Comparison of ENCODE assay signal across 16 mouse cellular contexts in the genomic region with DNA sequence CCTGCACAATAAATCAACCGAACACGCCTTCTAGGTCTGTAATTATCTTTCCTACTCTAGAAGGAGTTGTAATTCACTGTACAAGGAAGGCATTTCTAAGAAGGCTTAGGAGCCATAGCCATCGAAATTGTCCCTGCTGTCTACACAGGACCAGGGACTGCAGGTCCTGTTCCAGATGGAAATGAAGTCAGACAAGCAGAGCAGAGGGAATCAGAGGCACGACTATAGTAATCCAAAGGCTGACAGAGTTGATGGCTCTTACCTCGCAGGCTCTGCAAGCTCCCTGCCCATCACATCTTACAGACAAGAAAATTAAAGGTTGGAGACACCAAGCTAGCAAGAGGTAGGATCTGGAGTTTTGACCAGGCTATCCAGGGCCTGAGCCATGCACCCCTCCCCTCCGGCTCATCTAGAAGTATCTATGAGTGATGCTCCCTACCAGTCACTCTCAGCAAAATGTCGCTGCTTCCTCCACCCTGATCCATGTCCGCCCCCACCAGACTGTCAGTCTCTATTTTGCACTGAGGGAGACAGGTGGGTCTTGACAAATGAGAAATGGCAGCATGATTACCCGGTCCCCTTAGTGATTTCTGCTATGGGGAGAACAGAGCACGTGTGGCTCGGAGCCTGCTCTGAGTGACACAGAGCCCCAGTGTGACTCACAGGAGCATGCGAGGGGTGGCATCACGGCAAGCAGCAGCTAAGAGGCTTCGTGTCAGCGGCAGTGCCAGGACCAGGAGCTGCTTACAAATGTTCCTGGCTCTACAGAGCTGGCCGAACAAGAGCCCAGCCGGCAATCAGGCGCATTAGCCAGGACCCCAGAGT. TPM values are rescaled to one million over a fixed set of nuclear protein-coding genes. Genes with fewer than 3 reads are reported as not detected.
DNase-seq lines count a peak whose midpoint lies in the region; ATAC-seq and TF ChIP-seq lines count a peak whose summit lies in the region.
"Had no signal": no experiment of that assay in that cellular context is flagged by ENCODE, and none has a peak within 500 bp of the region (broad histone marks: within the 10 kb centered on the region; RNA-seq: fewer than 3 reads in every experiment).

No protein-coding gene starts in this region.

- no peak overlapping the region for H3K4me3 ChIP-seq in hindbrain, postnatal 0 days (ENCODE audit: low read length)
- H3K4me3 ChIP-seq in hindbrain, embryonic 12.5 days, result no peak overlapping the region
- H3K4me3 ChIP-seq: embryonic facial prominence, embryonic 12.5 days; kidney, embryonic 15.5 days; midbrain, embryonic 12.5 days had no signal

- no peak overlapping the region for H3K4me2 ChIP-seq in hindbrain, postnatal 0 days (ENCODE audit: low read depth, low read length)
- no peak overlapping the region for H3K4me2 ChIP-seq in hindbrain, embryonic 12.5 days (replicated peaks)
- H3K4me2 ChIP-seq: embryonic facial prominence, embryonic 12.5 days; kidney, embryonic 15.5 days; midbrain, embryonic 12.5 days had no signal

- WGBS in hindbrain, postnatal 0 days, result 67% methylated on average over 18 of the region's 18 CpGs
- 79% methylated on average over 18 of the region's 18 CpGs for WGBS in hindbrain, embryonic 12.5 days

- H3K36me3 ChIP-seq in hindbrain, postnatal 0 days (ENCODE audit: insufficient read depth, low read length), result no peaks in the 10 kb centered on the region
- no peaks in the 10 kb centered on the region for H3K36me3 ChIP-seq in hindbrain, embryonic 12.5 days
- H3K36me3 ChIP-seq: embryonic facial prominence, embryonic 12.5 days; kidney, embryonic 15.5 days; midbrain, embryonic 12.5 days had no signal

- 0 out of 2 replicates have a peak overlapping the region, but pooled peaks have one; percentile 15 for H3K27ac ChIP-seq in hindbrain, postnatal 0 days
- H3K27ac ChIP-seq in hindbrain, embryonic 12.5 days, result no peak overlapping the region
- H3K27ac ChIP-seq: embryonic facial prominence, embryonic 12.5 days; kidney, embryonic 15.5 days; midbrain, embryonic 12.5 days had no signal

- H3K4me1 ChIP-seq in hindbrain, postnatal 0 days (ENCODE audit: insufficient read depth, low read length), result 0 out of 2 replicates have a peak, but pooled peaks cover 5% of the 10 kb centered on the region
- no peaks in the 10 kb centered on the region for H3K4me1 ChIP-seq in hindbrain, embryonic 12.5 days
- H3K4me1 ChIP-seq: kidney, embryonic 15.5 days; midbrain, embryonic 12.5 days had no signal

- H3K9ac ChIP-seq in hindbrain, postnatal 0 days (replicated peaks; ENCODE audit: low read length), result no peak overlapping the region
- no peak overlapping the region for H3K9ac ChIP-seq in hindbrain, embryonic 12.5 days
- H3K9ac ChIP-seq: embryonic facial prominence, embryonic 12.5 days; kidney, embryonic 15.5 days; liver, postnatal 0 days; midbrain, embryonic 12.5 days had no signal

- DNase-seq in cerebellum, postnatal 10 days, result peak; percentile 64 to 80
- DNase-seq in cerebellum, adult 11 months, result no peak
- no peak for DNase-seq in hindbrain, postnatal 0 days (ENCODE audit: low spot score)
- DNase-seq in right cerebral cortex, adult 18-20 months, result peak; percentile 66
- no peak for DNase-seq in right cerebral cortex, postnatal 25 days
- DNase-seq in layer of hippocampus, postnatal 36 days, result peak; percentile 40 to 54
- DNase-seq in ovary, adult 18-20 months (ENCODE audit: low spot score), result no peak
- DNase-seq: B cell, adult 2 months; heart, postnatal 10 days; liver, postnatal 0 days; lung, postnatal 36 days; thymus, adult 18-20 months had no signal

- no peaks in the 10 kb centered on the region for H3K9me3 ChIP-seq in hindbrain, postnatal 0 days (ENCODE audit: low read length)
- no peaks in the 10 kb centered on the region for H3K9me3 ChIP-seq in hindbrain, embryonic 12.5 days (replicated peaks)
- H3K9me3 ChIP-seq: embryonic facial prominence, embryonic 12.5 days; kidney, embryonic 15.5 days; midbrain, embryonic 12.5 days had no signal

- peak; percentile 36; the same call in 1 of the 2 replicates for ATAC-seq in hindbrain, postnatal 0 days
- ATAC-seq in hindbrain, embryonic 12.5 days (ENCODE audit: low FRiP score), result no peak
- ATAC-seq: liver, postnatal 0 days had no signal

- no peaks in the 10 kb centered on the region for H3K27me3 ChIP-seq in hindbrain, postnatal 0 days (ENCODE audit: insufficient read depth, low read length)
- no peaks in the 10 kb centered on the region for H3K27me3 ChIP-seq in hindbrain, embryonic 12.5 days
- H3K27me3 ChIP-seq: embryonic facial prominence, embryonic 12.5 days; kidney, embryonic 15.5 days had no signal

- no peak for TF ChIP-seq CTCF in hindbrain, postnatal 0 days (IDR thresholded peaks at IDR 0.05; ENCODE audit: low read depth)

RNA-seq across cellular contexts. Expression of a gene that starts 50.2 kb away (rescaled TPM):
- total RNA-seq in hindbrain, postnatal 0 days (2014; rRNA removed), result 8.9 and 9.4 TPM in 2 replicates
- polyA plus RNA-seq in hindbrain, postnatal 0 days (2015; fragmentation: Nextera tagmentation; extraction: Ambion mirVana), result 7.2 and 7.9 TPM in 2 replicates
- 1.6 and 2.5 TPM in 2 replicates for polyA plus RNA-seq in hindbrain, embryonic 12.5 days (2016; fragmentation: Nextera tagmentation; extraction: Ambion mirVana)
- 100 to 1,000 TPM; 110 to 114 TPM for total RNA-seq in layer of hippocampus, postnatal 36 days (2021)
- polyA plus RNA-seq: liver, postnatal 0 days had no signal

Comparison
In these comparisons a context has a peak if more than half of its experiments do, and no peak if none do; other contexts are left out.
1. DNase-seq: peak in cerebellum, postnatal 10 days (2 of 2), right cerebral cortex, adult 18-20 months (single experiment) and layer of hippocampus, postnatal 36 days (2 of 2); none in cerebellum, adult 11 months (single experiment), hindbrain, postnatal 0 days (single experiment), right cerebral cortex, postnatal 25 days (single experiment) and ovary, adult 18-20 months (single experiment).
2. RNA of a gene that starts 50.2 kb away (total RNA-seq): 110 to 114 TPM in layer of hippocampus, postnatal 36 days; 8.9 to 9.4 TPM in hindbrain, postnatal 0 days; every median in the first group is over 10 times any median in the second.